Mouse (Mus musculus) small intestine, adult 10 weeks (tissue): ENCODE measurements around the gene Foxb1. TPM values are rescaled to one million over a fixed set of nuclear protein-coding genes. Genes with fewer than 3 reads are reported as not detected.

Source experiments
- polyA plus RNA-seq: library from polyadenylated mRNA; stranded (reverse); fragments of 350-450 nt; fragmentation: Illumina TruSeq; extraction: RNeasy Lipid Tissue Mini Kit (QIAGEN cat#74804); gene quantifications from one replicate; pipeline ENCODE4 v1.2.3, GENCODE M21; 2014; ENCODE audit warnings: low replicate concordance

Gene Foxb1
- not detected for polyA plus RNA-seq

DNA sequence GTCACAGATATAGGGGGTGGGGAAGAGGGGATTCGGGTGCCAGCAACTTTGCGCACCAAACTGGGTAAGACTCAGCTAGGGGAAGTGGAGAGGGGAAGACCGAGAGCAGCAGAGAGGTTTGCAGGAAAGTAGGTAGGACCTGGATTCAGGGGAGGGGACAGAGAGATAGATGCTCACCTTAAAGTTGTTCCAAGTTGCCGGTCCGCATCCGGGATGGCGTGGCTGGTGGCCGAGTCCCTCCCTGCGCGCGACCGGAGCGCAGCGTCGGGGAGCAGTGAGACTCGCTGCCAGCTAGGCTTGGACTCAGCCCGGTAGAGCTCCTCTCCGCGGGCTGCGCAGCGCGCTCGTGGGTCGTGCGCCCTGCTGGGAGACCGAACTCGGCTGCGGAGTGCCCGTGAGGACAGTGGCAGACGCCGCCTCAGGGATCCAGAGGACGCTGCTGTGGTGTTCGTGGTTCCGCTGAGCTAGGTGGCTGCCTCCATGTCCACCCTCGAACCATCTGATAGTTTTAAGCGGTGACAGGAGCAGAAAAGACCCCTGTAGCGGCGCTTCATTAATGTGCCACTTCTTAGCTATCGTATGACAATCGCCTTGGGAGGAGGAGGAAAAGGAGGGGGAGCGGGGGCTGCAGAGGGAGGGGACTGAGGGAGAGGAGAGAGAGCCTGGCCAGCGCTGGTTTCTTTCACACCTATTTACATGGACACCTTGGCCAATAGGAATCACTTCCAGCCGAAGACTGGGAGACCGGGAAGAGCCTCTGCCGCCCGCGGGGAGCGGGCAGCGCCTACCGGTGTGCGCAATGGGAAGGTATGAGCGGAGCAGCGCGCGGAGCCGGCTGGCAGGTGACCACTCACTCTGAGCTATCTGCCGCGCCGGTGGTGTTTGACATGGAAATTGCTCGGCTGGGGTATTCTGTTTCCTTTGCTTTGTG is at the start of gene Foxb1:
Gene Foxb1 (minus strand): TSS at position 570 of the 931 bp plus-strand sequence.

Other genes with a start within 250 kb of the Foxb1 start
- gene Bnip2, start 228.5 kb upstream of the Foxb1 start, polyA plus RNA-seq: 67.1 TPM